Mouse (Mus musculus) spleen, adult 2 months (tissue): Measurements from ENCODE around the gene Setx.

ENCODE experiments used
- CTCF ChIP-seq: fragments of 200-500 bp; IDR thresholded peaks from 2 replicates; pipeline ENCODE4 v1.5.1; 2011; ENCODE audit warnings: mild to moderate bottlenecking, inconsistent platforms; ENCODE audit not compliant: insufficient read depth, insufficient read length, insufficient replicate concordance; ENCODE audit errors: extremely low read depth
- POLR2A ChIP-seq: fragments of 200-500 bp; IDR thresholded peaks from 2 replicates; pipeline ENCODE4 v1.6.1; 2011; ENCODE audit warnings: low read depth, low read length, inconsistent platforms

DNA sequence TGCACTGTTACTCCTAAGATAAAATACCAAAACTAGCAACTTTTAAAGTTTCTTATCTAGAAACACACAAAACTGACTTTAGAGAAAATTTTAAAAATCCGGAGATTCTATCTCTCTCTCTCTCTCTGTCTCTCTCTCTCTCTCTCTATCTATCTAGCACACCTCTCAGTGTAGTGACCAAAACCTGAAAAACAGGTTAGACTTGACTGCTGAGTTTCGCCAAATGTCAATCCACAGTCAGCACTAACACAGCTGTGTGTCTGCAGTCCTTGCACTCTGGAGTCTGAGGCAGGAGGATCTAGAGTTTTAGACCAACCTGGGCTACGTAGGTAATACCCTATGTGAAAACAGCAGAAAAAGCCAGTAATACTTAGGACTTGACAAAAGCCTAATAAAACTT, 50.9 kb downstream of the Setx start:
- TF ChIP-seq POLR2A (no peak), CTCF (no peak)
